Mouse (Mus musculus): ENCODE results near the gene Foxn4.

The Foxn4 gene

DNA sequence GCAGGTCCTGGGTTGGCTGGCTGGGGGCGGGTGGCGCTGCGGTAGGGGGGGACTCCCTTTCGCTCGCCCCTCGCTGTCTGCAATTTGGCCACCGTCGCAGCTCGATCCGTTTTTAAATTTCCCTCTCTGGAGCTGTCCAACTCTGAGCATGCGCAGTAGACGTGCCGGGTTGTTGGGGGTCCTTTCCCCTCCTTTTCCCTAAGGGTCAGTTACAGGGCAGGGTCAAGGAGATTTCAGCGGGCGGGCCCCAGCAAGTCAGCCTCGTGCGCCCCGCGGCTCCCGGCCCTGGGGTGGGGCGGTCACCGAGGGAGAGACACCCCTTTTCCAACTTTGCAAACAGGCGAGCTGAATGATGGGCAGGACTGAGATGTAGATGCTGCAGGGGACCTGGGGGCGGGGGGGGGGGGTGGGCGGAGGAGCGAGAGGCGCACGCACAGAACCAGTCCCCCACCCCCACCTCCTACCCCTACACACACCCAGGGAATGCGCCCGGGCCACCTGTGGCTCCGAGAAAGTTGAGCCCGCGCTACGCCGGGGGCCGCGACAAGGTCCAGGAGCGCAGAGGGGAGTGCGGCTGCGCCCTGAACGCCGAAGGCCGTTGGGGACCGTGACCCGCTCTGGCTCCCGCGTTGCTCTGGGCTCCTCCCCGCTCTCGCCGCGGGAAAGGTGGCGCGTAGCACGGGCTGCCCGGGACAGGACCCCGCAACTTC lies at the start of gene Foxn4:
Gene Foxn4 (minus strand): TSS at position 115 of the 710 bp plus-strand sequence.
- no peak for DNase-seq

DNA sequence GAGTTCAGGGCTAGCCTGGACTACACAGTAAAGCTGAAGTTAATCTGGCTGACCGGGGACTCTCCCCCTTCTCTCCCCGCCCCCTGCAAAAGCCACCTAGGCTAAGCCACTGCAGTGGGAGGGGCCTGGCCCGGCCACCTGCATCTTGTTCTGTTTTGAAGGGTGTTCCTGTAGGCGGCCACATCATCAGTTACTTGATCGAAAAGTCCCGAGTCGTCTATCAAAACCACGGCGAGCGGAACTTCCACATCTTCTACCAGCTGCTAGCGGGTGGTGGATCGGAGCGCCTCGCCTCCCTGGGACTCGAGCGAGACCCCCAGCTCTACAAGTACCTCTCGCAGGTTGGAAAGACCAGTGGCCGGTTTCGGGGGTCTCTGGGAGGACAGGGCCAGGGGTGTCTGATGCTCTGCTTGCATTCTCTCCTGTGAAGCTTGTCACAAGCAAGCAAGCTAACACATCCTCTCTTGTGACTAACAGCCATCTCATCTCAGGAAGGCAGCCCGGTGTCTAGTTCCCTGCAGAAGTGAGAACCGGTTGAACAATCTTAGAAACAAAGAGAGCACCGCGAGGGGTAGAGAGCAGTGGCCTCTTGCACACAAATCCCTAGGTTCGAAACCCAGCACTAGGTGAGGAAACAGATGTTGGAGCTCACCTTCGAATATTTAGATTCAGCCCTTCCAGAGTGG lies 49.6 kb upstream of the Foxn4 start:
- DNase-seq, result peak; percentile 54

DNA sequence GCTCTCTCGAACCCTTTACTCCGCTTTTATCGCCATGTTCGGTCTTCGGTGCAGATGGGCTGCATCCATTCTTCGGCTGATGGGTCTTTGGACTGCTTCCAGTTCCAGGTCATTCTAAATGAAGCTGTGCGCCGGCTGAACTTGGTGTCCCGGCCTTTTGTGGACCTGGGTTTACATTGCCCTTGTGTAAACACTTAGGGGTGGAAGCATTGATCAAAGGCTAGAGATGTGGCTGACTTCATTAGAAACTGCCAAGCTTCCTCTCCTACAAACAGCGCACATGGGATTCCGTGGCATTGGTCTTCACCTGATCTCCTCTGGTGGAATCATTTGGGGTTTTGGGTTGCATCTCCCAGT lies 36.1 kb upstream of the Foxn4 start:
- DNase-seq, result no peak

DNA sequence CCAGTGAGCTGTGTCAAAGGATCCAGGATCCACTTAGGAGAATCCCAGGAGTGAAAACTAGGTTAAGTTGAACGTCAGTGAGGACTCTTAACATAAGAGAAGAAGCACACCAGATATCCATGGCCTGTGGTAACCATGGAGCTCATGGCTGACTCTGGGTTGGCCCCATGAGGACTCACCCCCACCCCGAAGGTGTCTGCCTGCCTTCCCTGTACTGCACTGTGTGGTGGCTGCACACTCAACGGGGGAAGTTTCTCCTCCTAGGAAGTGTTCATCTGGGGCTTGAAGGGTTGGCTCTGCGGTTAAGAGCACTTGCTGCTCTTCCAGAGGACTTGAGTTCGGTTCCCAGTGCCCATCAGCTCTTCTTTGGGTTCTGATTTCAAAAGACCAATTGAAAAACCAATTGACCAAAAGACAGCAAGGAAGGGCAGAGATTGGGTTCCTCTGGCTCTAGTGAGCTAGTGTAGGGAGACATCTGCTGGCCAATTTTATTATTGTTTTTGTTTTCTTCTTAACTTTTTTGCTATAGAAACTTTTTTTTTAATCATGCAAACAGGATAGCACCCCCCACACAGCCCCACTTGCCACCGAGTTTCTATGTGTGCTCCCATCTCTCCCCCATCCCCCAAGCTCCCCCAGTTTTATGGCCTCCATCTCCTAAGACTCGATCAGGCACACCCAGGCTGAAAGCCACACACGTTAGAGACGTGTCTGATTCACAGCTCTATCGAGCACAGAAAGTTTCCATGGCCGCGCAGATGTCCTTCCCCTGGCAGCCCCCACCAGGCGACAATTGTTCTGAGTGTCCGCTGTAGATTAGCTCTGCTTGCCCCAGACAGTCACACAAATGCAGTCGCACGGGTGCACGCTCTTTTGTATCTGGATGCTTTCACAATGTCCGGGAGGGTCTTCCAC lies 35.4 kb upstream of the Foxn4 start:
- peak; percentile 34 for DNase-seq

DNA sequence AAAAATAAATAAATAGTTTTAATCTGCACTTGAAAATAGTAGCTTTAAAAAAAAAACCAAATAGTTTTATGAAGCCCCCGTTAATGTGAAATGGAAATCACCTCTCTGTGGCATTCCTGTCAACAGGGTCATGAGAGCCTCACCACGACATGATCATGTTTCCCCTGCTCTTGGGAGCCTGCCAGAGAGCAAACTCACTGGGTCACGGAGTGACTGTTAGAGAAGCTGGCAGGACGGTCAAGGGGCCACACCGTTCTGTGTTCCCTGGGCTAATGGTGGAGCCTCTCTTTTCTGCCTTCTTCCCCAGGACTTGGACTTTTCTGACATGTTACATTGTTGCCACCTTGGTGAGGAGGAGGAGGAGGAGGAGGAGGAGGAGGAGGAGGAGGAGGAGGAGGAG lies 32.9 kb upstream of the Foxn4 start:
- DNase-seq, result no peak

DNA sequence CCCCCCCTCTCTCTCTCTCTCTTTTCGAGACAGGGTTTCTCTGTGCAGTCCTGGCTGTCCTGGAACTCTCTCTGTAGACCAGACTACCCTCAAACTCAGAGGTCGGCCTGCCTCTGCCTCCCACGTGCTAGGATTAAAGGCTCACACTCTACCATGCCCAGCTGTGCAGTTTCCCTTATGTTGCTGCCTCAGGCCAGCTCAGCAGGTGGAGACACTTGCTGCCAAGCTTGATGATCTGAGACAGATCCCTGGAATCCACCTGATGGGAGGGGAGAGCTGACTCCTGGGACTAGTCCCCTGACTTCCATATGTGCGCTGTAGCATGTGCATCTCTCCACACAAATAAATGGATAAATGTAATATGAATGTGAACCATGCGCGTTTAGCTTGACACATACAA lies 29.6 kb upstream of the Foxn4 start:
- no peak for DNase-seq

DNA sequence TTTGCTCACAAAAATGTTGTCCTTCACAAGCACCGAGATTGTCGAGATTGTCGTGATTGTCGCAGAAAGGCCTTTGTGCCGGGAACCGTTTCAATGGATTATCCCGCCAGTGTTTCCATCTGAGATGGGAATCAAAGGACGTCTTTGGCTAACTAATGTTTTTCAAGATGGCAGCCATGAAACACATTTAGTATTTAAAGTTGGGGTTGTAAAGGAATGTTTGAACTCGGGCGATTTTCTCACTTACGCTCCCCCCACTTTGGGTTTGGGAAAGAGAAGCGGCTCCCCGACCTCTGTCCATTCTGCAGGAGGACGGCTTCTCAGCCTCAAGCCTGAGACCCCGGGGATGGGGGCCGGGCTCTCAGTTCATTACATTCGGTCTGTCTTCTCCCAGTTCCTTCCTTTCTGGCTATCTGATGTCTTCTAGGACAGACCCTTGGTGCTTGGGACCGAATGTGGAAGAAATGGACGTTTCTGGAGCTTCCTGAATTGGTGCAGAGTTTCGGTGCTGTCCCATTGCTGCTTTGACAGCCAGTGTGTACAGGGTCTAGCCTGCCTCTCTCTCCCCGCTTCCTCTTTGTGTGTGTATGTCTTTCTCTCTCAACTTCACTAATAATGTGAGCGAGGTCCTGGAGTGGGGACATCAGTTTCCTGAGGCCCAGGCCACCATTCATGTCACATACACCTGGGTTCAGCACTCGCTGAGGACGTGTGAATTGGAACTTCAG lies 26.4 kb upstream of the Foxn4 start:
- no peak for DNase-seq

DNA sequence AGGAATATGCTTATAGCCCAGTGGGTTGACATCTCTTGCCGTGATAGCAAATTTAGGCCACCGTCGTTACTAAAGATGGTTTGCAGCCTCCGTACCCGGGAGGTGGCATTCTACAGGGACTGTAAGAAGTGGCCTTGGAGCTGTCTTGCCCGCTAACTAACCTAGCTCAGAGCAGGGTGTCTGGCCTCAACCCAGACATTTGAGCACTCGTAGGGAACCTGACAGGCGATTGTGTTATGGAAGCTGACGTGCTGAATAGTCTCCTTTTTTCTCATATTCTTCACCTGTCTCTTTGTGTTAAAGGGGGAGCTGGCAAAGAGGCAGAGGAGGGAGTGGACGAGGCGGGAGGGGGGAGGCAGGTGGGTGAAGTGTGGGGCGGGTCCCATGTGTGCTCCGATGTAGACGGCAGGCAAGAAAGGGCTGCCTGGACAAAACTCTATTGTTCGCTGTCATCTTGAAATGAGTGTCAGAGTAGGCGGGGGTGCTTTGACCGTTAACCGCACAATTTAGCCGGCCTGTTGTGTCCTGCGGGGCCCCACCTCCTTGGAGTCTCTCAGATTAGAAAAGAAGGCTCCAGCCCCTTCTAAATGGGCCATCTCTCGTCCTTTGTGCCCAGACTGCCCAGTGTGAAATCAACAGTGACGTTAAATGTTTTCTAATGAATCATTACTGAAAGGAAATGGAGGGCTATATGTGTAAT lies 25.7 kb upstream of the Foxn4 start:
- no peak for DNase-seq

DNA sequence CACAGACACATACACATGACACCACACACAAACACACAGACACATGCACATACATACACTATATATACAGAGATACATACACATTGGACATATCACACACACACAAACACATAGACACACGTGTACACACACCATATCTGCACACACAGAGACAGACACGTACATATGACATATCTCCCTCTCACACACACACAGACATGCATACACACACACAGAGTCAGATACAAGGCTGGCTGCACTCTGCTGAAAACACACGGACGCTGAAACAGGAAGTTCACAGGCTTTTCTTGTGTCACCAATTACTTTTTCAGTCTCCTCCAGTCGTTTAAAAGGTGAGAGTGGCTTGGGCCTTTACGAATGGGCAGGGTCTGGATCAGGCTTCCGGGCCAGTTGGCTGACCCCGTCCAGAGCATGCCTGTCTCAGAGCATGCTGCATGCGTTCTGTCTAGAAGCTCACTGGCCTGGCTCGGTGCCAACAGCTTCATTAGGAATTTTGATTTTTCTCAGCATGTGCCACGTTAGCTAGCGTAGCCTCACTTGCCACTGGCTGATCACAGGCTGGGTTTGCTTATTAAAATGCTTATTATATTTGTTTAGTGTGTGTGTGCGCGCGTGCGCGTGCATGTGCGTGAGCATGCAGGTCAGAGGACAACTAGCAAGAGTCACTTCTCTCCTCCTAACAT lies 24.7 kb upstream of the Foxn4 start:
- no peak for DNase-seq

DNA sequence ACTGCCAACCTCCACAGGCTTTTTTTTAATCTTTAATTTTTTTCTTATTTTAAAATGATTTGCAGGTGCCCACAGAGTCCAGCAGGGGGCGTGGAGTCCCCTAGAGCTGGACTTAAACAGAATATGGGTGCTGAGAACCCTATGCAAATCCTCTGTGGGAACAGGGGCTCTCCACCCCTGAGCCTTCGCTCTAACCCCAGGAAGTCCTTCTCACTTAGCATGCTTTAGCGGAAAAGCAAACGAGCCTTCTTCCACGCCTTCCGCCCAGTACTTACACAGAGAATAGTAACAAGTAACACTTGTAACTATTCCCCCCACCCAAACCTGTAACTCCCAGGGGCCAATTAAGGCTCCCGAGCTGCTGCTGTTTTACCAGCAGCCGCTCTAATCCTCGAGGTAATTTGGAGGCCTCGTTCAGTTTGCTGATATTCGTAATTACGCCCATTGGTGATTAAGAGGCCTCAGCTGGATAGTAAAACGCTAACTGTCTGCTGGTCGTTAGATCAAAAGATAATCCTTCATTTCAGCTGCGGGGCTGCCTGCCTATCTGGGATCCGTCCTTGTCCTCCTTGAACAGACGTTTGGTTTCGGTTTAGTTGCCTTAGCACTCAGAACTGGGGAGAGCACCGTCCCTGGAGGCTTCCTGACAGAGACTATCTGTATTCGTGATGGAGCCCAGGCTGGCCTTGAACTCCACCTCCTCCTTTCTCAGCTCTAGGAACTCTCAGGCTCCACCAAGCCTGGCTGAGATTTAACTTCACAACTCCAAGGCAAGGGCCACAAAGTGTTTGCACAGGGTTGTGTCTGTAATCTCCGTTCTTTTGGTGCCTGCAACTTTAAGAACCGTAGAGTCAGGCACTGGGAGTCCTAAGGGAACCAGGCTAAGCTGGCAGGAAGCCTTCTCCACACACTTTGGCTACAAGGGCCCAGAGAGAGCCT lies 23.4 kb upstream of the Foxn4 start:
- peak; percentile 25 for DNase-seq

DNA sequence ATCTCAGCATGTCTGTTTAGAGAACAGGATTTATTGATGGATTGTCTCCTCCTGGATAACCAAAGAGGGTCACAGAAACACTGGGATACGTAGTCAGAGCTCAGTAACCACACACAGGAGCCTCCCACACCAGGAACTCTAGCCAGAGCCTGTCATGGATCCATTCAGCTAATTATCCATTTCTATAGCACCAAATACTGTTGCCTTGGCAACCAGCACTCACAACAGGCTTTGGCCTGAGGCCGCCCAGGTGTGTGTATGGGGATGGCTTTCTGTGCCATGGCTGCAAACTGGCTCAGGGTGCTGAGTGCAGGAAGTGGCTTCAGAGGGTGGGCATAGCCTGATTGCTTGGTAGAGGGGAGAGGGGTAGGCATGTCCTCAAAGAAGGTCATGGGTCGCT lies 16.4 kb upstream of the Foxn4 start:
- DNase-seq, result no peak

DNA sequence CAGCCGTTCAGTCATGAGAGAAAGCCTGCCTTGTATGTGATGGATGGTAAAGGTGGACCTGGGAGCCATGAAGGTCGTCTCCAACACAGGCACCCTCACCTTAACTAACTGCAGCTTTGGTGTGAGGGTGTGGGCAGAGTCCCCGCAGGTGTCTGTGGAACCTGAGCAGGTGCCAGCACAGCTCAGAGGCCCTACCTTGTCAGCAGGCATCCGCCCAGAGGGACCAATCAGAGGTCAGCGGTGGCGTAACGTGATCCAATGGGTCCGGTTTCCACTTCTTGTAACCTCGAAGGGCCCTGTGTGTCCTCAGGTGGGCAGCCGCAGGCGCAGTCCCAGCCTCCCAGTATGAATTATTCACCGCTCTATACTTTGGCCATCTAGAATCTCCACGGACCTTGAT lies 15.3 kb upstream of the Foxn4 start, which contains the start of gene Myo1h:
Gene Myo1h (plus strand): TSS at position 293 of the 400 bp plus-strand sequence.
- DNase-seq, result no peak

DNA sequence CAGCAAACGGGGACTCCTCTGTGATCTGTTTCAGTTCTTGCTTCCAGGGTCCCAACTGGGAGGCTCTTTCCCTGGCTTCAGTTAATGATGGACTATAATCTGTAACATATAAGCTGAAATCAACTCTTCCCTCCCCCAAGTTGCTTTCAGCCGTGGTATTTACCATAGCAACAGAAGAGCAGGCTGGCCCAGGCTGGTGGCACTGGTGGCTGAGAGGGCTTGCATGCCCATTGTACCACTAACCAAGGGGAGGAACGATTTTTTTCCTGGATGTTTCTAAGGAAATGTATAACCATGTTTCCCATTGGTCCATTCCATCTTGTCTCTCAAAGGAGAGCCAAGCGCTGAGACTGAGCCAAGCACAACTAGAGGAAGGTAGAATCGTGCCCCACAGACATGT lies 14.8 kb upstream of the Foxn4 start:
- no peak for DNase-seq

DNA sequence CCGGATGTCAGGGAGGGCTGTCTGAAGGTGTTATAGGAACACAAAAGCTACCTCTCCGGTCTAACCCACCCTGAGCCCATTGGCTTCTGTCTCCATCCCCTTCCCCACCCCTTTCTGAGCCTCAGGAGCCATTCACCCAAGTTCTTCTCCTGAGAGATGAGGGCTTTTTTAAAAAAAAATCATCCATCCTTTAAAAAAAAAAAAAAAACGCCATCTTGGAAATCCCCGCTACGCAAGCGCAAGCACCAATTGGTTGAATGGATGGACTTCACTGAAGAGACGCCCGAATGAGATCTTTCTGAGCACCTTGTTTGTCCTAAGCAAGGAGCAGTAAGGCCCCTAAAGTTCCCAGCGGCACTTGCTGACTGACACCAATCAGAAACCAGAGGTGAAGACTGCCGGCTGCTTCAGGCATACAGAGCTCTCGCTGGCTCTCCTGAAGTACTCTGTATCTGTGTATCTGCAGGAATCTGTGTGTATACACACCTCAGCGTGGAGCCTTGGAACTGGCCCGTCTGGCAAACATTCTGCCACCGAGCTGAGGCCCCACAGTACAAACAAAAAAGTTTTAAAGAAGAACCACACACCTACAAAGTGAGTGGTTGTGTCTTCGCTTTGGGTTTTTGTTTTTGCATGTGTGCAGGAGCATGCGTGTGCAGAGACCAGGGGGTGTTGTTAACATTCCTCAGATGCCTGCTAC lies 13.4 kb upstream of the Foxn4 start:
- DNase-seq, result no peak

DNA sequence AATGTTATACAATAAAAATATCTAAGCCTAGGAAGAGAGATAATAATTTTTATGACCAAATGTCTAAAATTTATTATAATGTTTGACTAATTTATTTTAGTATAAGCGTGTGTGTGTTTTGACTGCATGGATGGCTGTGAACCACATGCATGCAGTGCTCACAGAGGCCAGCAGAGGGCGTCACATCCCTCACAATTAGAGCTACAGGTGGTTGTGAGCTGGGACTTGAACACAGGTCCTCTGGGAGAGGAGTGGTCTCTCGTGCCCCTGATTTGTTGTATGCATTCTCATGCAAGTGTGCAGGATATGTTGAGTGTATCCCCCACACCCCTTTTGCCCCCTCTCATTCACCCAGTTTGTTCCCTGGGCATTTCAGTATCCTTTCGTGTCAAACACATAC lies 12.5 kb upstream of the Foxn4 start:
- no peak for DNase-seq

DNA sequence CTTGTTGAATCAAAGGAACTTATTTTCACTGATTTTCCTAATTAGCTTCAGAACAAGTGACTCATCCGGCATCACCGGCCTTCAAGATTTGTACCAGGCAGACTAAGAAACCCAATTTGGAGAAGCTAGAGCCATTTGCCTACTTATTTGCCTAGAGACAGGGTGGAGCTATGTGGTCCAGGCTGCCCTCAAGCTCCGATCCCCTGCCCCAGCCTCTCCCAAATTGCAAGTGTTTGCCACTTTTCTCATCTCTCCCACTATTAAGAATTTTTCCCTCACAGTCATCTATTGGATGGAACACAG lies 11.7 kb upstream of the Foxn4 start:
- DNase-seq, result no peak

DNA sequence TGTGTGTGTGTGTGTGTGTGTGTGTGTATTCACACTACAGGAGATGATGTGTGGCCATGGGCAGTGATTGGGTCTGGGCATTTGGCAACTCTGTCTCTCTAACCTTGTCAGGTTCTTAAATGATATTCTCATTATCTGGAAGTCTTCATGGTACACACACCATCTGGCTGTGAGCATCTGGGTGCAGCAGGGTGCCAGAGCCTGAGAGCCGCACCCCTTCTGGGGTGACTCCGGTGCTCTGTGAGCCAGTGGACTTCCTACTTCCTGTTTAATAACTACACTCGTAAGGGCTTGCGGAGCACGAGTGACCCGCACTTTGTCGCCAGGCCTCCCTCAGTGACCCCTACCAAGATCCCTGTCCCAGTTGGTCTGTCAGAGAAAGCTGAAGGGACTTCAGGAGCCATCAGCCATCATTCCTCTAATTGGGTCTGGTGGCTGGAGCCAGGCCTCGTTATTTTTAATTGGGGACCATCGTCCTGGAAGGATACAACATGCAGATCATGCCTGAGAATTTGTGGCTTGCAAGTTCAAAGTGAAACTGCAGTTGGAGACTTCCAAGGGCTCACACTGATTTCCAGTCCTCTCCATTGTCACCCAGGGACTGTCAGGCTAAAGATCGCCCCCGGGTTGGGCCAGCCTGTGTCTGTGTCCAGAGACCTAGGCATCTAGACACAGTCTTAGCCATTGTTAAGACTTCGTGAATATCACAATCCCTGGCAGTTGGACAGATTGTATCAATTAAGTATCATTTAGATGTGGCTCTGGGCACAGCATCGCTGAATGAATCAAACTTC lies 11.2 kb upstream of the Foxn4 start:
- no peak for DNase-seq

DNA sequence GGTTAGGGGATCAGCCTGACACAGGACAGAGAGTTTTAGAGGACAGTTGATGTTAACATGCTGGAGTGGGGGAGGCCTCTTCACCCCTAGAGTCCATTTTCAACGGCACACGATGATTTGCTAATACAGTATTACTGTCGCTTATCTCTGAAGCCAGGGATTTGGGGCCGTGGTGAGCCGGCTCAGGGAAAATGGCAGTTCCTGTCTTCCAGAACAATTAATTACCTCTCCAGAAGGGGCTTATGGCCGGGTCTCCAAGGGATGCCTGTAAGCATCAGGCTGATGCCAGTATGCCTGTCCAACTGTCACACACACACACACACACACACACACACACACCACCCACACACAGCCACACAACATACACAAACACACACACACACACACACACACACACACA lies 8.7 kb upstream of the Foxn4 start:
- no peak for DNase-seq
